Mouse (Mus musculus): ENCODE measurements around the gene Has3.

DNA sequence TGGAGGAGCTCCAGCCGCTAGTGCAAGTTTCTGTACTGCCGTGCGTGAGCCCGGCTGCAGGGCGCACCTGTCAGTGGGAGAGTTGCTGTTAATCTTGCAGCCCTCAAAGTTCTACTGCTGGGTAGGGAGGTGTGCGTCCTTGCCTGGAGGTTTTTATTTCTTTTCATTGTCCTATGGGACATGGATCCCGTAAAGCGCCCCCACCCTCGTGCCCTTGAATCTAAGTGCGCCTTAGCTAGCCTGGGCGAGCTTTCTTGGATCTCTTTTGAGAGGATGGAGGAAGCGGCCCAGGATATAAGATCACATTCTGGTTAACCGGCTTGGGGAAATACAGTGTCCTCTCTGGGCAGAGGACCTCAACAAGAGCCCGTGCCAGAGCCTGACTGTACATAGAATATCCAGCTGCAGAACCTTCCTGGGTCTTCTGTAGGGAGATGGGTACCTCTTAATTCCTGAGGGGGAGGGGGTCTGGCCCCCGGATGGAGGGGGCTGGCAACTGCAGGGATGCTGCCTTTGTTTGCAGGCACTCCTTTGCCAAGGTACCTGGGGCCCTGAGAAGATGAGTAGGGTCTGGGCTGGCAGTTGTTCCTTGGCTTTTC is 1.4 kb downstream of the Has3 start:
- TF ChIP-seq POLR2A (IDR thresholded peaks at IDR 0.05; ENCODE audit: low read depth, low read length) (no peak), CTCF (IDR thresholded peaks at IDR 0.05; ENCODE audit: borderline replicate concordance, insufficient read depth, low read length) (no peak)

Measured in embryonic fibroblast, embryonic 13.5 days (primary cell).